Mouse (Mus musculus): ENCODE data around the gene Zdhhc16. TPM values are rescaled to one million over a fixed set of nuclear protein-coding genes. Genes with fewer than 3 reads are reported as not detected.

Gene Zdhhc16
- total and polyA plus RNA-seq, 3 experiments: 30.3 to 54.3 (median 45.5) TPM

GRCm38 (mm10) chr19:41980819-41981594, 47.7 kb downstream of the Zdhhc16 start, which contains the start of gene Mms19 (continued):
- TF ChIP-seq ETS1 (conservative IDR thresholded peaks at IDR 0.05; ENCODE audit: low read depth, low read length) (0 out of 2 replicates have a peak, but pooled peaks have one; percentile 18), CTCF (conservative IDR thresholded peaks at IDR 0.05 in 1 of 2, IDR thresholded peaks at IDR 0.05 in 1 of 2; ENCODE audit: low read depth in 2 of 2, low read length in 2 of 2) (peak in 1 of 2 experiments; percentile 31; a peak in 2 of 4 replicates), E2F4 (IDR thresholded peaks at IDR 0.05; ENCODE audit: insufficient replicate concordance, low read depth, low read length) (no peak), PAX5 (IDR thresholded peaks at IDR 0.05; ENCODE audit: low read length) (no peak), NRF1 (IDR thresholded peaks at IDR 0.05; ENCODE audit: low read depth, low read length) (peak; percentile 89), ELF1 (IDR thresholded peaks at IDR 0.05; ENCODE audit: low read depth, low read length) (peak; percentile 78), MAZ (IDR thresholded peaks at IDR 0.05; ENCODE audit: low read depth, low read length) (peak; percentile 96), TCF12 (IDR thresholded peaks at IDR 0.05; ENCODE audit: low read depth, low read length) (peak; percentile 89), ZC3H11A (IDR thresholded peaks at IDR 0.05; ENCODE audit: low read depth, low read length) (no peak), MYC (IDR thresholded peaks at IDR 0.05; ENCODE audit: low read depth, low read length) (peak; percentile 16; the same call in 1 of the 2 replicates), TBP (conservative IDR thresholded peaks at IDR 0.05; ENCODE audit: low read depth, low read length) (peak; percentile 65; the same call in 1 of the 2 replicates)

GRCm38 (mm10) chr19:41981595-41981927, 48.3 kb downstream of the Zdhhc16 start, which contains the start of gene Ubtd1:
Ubtd1 (plus strand) TSS chr19:41981763.
- dilution Hi-C loops (cut with MboI; ENCODE audit: extremely low pct_ligation_motif_present, extremely low pct_unique_long_range_greater_than_20kb, low sequenced_read_pairs): no loop called here

GRCm38 (mm10) chr19:41981931-41982790, 48.9 kb downstream of the Zdhhc16 start:
- TF ChIP-seq PAX5 (IDR thresholded peaks at IDR 0.05; ENCODE audit: low read length): no peak
- TF ChIP-seq UBTF (IDR thresholded peaks at IDR 0.05; ENCODE audit: low read depth, low read length): peak; percentile 58; the same call in 1 of the 2 replicates
- peaks cover 17% of the 10 kb centered on the region for H3K79me2 ChIP-seq (replicated peaks; ENCODE audit: control insufficient read depth, extremely low read depth, insufficient read depth, poor library complexity, severe bottlenecking)
- H3K4me1 ChIP-seq (ENCODE audit: control insufficient read depth in 1 of 2, insufficient read depth in 2 of 2): peaks cover 0 to 35% of the 10 kb centered on the region in 2 experiments; a peak in 2 of 4 replicates
- peak overlapping the region; percentile 52 to 83 (median 76) for H3K4me3 ChIP-seq (replicated peaks in 1 of 3; ENCODE audit: low read depth in 2 of 3, low read length in 2 of 3, poor library complexity in 1 of 3)
- in situ Hi-C loops (cut with MboI; ENCODE audit: low pct_ligation_motif_present, low pct_unique_long_range_greater_than_20kb, low sequenced_read_pairs): no loop called here
- H3K9ac ChIP-seq (ENCODE audit: insufficient read depth, low read depth): peak overlapping the region; percentile 54
- H3K27me3 ChIP-seq (replicated peaks): peaks cover 24% of the 10 kb centered on the region
- dilution Hi-C loops (cut with MboI; ENCODE audit: extremely low pct_ligation_motif_present, extremely low pct_unique_long_range_greater_than_20kb, low sequenced_read_pairs): no loop called here
- DNase-seq (ENCODE audit: extremely low read depth): no peak
- H3K36me3 ChIP-seq (replicated peaks in 1 of 2; ENCODE audit: control insufficient read depth in 1 of 2, insufficient read depth in 1 of 2, low read length in 1 of 2): peaks cover 0 to 12% of the 10 kb centered on the region in 2 experiments
- H3K4me2 ChIP-seq (ENCODE audit: insufficient read depth, low read depth, poor library complexity, severe bottlenecking): peak overlapping the region; percentile 83
- H3K27ac ChIP-seq (ENCODE audit: insufficient read depth, low read depth): no peak overlapping the region
- no peaks in the 10 kb centered on the region for H3K9me3 ChIP-seq (replicated peaks; ENCODE audit: low read length)

More at GRCm38 (mm10) chr19:41981595-41981927, 48.3 kb downstream of the Zdhhc16 start, which contains the start of gene Ubtd1:
- Histone ChIP-seq H3K9ac (ENCODE audit: insufficient read depth, low read depth) (peak within 1 kb of the TSS; percentile 54), H3K27me3 (replicated peaks) (peaks cover 24% of the 10 kb centered on the region), H3K4me2 (ENCODE audit: insufficient read depth, low read depth, poor library complexity, severe bottlenecking) (peak within 1 kb of the TSS; percentile 83), H3K4me3 (replicated peaks in 1 of 3; ENCODE audit: low read depth in 2 of 3, low read length in 2 of 3, poor library complexity in 1 of 3) (peak within 1 kb of the TSS; percentile 65 to 86 (median 83)), H3K4me1 (ENCODE audit: control insufficient read depth in 1 of 2, insufficient read depth in 2 of 2) (peaks cover 0 to 41% of the 10 kb centered on the region in 2 experiments; a peak in 2 of 4 replicates), H3K79me2 (replicated peaks; ENCODE audit: control insufficient read depth, extremely low read depth, insufficient read depth, poor library complexity, severe bottlenecking) (peaks cover 17% of the 10 kb centered on the region), H3K36me3 (replicated peaks in 1 of 2; ENCODE audit: control insufficient read depth in 1 of 2, insufficient read depth in 1 of 2, low read length in 1 of 2) (peaks cover 0 to 16% of the 10 kb centered on the region in 2 experiments), H3K27ac (ENCODE audit: insufficient read depth, low read depth) (peak within 1 kb of the TSS; percentile 16), H3K9me3 (replicated peaks; ENCODE audit: low read length) (no peaks in the 10 kb centered on the region)
- in situ Hi-C loops (cut with MboI; ENCODE audit: low pct_ligation_motif_present, low pct_unique_long_range_greater_than_20kb, low sequenced_read_pairs): no loop called here
- DNase-seq (ENCODE audit: extremely low read depth): no peak
- TF ChIP-seq ELF1 (IDR thresholded peaks at IDR 0.05; ENCODE audit: low read depth, low read length) (no peak), USF2 (conservative IDR thresholded peaks at IDR 0.05; ENCODE audit: low read depth, low read length) (no peak), SIN3A (IDR thresholded peaks at IDR 0.05; ENCODE audit: low read length) (peak; percentile 37; the same call in 1 of the 2 replicates), ZKSCAN1 (IDR thresholded peaks at IDR 0.05; ENCODE audit: borderline replicate concordance, low read depth, low read length) (no peak), ZMIZ1 (IDR thresholded peaks at IDR 0.05; ENCODE audit: low read depth, low read length) (no peak)
